Mouse (Mus musculus): ENCODE measurements around the gene Ppp1r9b.
"Not testable (repeated sequence)": the region's sequence is repeated elsewhere in the genome, so short reads cannot be mapped to it uniquely, and the experiment has no call there.

Ppp1r9b gene

DNA sequence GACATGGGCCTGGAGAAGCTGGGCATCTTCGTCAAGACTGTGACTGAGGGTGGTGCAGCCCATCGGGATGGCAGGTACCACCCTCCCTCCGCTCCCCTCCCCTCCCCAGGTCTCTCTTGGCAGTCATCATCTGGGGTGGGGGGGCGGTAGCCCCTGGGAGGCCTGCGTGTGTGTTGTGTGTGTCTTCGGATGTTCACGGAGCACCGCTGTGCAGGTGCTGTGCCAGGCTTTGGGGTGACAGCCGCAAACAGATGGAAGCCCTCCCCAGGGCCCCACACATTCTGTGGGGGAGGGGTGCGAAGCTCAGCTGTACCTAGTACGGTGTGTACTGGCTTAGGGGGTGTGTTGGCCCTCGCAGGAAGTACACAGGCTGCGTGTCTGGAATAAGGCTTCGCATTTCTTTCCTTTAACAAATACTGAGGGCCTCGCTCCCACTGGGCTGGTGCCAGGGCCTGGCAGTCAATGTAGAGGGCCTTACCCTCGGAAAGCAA lies 7.3 kb downstream of the Ppp1r9b start:
- DNase-seq (ENCODE audit: low spot score): no peak

DNA sequence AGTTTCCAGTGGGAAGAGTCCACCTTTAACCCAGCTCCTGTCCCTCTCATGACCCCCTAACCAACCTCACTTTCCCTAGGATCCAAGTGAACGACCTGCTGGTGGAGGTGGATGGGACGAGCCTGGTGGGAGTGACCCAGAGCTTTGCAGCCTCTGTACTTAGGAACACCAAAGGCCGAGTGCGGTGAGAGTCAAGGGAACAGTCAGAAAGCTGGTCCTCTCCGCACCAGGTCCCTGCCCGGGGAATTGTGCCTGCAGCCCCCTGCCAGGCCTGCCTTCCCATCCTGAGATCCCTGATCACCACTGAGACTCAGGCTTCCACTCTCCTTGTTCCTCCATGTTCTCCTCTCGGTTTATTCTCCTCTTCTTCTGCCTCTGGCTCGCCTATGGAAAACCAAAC lies 9.3 kb downstream of the Ppp1r9b start:
- no peak for DNase-seq (ENCODE audit: low spot score)

DNA sequence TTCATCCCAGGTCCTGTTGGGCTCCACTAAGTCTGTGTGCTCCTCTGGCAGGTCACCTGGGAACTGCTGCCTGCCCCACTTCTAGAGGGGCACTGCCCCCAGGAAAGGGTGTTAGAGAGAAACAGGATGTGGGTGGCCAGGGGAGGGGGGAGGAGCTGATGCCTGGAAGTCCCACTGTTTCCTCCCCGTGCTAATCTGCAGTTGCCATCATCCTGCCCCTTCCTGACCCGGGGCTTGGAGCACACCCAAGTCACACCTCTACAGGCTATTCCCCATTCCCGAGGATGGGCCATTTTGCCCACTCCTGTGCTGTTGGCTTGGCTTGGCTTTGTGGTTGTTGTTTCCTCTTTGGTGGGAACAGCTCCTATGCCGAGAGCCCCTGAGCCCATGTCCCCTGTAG lies 9.7 kb downstream of the Ppp1r9b start:
- DNase-seq (ENCODE audit: low spot score): no peak

DNA sequence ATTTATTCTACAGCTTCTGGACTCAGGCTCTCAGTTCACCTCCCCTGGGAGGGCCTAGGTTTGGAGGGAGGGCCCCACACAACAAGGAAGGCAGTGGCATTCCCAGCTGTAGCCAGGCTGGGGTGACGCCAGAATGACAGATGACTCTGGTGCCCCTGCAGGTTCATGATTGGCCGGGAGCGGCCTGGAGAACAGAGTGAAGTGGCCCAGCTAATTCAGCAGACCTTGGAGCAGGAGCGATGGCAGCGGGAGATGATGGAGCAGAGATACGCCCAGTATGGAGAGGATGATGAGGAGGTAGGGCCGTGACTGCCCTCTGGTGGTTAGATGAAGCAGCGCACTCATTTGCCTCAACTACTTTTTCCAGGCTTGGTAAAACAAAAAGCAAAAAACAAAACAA lies 10.2 kb downstream of the Ppp1r9b start:
- peak; percentile 68 for DNase-seq (ENCODE audit: low spot score)

DNA sequence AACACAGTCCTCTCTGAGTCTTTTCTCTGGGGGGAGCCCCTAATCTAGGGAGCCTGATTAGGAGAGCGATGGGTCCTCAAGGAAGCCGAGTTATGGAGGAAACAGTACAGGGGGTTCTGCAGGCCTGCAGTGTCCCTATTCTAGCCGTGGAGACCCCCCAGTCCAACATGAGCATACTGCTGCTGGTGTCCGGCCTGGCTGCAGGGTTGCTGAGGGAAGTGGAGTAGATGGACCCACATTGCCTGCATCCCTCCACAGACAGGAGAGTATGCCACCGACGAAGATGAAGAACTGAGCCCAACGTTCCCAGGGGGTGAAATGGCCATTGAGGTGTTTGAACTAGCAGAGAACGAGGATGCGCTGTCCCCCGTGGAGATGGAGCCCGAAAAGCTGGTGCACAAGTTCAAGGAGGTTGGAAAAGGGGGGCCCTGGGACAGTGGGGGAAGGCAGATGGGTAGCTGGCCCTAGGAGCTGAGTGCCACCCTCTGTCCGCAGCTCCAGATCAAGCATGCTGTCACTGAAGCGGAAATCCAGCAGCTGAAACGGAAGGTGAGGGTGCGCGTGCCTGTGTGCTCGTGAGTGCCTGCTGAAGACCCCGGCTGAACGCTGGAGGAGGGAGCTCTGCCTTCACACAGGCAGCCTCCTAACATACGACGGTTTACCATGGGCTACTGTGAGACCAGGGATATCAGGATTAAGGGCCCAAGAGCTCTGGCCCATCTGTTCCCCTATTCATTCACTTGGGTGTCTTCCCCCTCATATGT lies 10.9 kb downstream of the Ppp1r9b start:
- DNase-seq (ENCODE audit: low spot score): no peak

DNA sequence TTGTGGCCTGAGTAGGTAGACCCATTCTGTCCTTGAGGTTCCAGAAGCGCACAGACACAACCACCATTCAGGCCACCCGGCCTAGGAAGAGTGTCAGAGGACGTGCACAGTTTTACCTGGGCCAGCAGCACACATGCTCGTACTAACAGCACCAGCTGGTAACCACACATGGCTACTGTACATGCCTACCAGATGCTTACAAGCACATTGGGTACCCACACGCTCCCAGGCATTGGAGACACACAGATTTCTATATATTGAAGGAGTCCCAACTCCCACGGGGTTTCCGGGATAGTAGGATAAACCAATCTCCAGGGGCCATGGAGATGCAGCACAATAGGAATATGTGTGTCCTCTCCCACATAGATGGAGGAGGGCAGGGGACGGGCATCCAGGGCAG lies 11.9 kb downstream of the Ppp1r9b start:
- no peak for DNase-seq (ENCODE audit: low spot score)

DNA sequence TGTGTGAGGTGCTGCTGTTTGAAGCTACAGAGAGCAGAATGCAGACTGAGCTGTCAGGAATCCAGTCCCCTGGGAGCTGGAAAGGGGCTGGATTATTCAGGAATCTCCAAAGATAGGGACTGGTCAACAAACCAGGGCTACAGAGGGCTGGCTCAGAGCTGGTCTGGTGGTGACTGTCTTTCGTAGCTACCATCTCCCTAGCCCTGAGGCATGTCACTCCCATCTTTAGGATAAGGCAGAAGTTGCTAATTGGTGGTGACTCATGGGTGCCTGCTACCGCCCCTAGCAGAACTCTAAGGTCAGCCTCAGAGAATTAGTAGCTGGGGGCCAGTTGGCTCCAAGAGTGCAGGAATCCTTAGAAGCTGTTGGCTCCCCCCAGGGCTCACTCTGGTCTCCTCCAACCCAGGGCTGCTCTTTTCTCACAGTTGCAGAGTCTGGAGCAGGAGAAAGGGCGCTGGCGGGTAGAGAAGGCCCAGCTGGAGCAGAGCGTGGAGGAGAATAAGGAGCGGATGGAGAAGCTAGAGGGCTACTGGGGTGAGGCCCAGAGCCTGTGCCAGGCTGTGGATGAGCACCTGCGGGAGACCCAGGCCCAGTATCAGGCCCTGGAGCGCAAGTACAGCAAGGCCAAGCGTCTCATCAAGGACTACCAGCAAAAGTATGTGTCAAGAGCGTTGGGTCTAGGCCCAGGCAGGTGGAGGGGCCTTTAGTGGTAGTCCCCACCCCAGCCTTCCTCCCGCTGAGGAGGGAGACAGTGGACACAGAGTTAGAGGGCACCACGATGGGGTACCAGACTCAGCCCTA lies 13.5 kb downstream of the Ppp1r9b start:
- DNase-seq (ENCODE audit: low spot score): peak; percentile 39

DNA sequence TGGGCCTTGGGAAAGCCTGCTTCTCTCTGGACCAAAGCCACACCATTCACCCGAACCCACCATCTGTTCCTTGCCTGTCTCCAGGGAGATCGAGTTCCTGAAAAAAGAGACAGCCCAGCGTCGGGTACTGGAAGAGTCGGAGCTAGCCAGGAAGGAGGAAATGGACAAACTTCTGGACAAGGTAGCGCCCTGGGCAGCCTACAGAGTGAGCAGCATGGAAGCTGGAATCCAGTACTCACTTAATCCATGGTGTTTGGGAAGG lies 14.0 kb downstream of the Ppp1r9b start:
- DNase-seq (ENCODE audit: low spot score): no peak

DNA sequence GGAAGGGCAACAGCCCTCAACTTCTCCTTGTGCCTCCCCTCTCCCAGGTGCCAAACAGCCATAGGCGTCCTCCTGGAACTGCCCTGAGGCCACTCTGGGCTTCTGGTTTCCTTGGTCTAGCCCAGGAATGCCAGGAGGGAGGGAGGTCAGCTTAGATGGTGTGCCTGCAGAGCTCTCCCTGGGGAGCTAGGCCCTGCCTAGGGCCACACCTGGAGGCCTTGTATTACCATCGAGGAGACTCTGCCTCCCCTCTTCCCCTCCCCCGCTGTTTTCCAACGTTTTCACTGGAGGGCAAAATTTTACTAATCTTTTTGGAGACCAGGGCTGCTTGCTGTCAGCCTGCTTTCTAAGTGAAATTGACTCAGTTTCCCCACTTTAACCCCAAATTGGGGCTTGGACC lies 15.2 kb downstream of the Ppp1r9b start:
- DNase-seq (ENCODE audit: low spot score): no peak

DNA sequence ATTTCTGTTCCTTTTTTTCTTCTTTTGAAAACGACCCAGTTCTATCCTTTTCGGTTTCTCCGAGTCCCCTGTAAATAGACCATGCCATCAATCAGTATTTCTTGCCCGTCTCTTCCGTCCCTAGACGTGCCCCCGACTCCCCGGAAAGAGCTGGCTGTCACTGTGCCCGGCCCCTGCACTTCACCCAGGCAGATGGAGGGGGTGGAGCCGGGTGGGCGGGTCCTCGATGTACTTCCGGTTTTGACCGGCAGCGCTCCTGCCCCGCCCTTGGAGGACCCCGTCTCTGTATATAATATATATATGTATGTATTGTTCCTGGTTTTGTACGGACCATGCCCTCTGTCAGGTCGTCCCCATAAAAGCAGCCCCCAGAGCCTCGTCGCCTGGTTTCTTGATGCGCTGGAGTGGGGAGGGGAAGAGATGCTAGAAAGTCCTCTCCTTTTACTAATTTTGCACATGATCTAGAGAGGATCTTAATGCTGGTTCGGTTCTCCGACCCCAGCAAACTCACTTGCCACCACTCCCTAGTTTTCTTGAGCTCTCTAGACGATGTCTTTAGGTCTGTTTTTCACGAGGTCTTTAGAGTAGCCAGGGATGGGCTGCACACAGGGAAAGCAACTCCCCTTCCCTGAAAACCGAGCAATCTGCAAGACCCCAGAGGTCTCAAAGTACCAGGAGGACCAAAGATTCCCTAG lies 15.8 kb downstream of the Ppp1r9b start:
- no peak for DNase-seq (ENCODE audit: low spot score)

DNA sequence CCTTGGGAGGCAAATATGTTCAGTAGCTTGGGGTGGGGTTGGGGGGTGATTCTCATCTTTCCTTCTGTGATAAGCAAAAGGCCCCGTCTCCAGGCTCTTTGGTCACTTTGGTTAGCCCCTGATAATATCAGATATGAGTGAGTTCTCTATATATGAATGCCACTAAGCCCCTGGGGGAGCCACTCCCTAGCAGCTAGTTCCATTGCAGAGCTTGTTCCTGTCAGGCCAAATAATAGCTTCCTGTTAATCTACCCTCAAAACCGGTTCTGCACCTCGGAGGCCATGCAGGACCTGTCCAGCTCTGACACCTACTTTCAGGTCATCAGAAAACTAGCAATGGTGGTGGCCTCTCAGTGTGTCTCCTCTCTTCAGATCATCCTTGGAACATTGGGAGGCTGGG lies 16.6 kb downstream of the Ppp1r9b start:
- peak; percentile 35 for DNase-seq (ENCODE audit: low spot score)

DNA sequence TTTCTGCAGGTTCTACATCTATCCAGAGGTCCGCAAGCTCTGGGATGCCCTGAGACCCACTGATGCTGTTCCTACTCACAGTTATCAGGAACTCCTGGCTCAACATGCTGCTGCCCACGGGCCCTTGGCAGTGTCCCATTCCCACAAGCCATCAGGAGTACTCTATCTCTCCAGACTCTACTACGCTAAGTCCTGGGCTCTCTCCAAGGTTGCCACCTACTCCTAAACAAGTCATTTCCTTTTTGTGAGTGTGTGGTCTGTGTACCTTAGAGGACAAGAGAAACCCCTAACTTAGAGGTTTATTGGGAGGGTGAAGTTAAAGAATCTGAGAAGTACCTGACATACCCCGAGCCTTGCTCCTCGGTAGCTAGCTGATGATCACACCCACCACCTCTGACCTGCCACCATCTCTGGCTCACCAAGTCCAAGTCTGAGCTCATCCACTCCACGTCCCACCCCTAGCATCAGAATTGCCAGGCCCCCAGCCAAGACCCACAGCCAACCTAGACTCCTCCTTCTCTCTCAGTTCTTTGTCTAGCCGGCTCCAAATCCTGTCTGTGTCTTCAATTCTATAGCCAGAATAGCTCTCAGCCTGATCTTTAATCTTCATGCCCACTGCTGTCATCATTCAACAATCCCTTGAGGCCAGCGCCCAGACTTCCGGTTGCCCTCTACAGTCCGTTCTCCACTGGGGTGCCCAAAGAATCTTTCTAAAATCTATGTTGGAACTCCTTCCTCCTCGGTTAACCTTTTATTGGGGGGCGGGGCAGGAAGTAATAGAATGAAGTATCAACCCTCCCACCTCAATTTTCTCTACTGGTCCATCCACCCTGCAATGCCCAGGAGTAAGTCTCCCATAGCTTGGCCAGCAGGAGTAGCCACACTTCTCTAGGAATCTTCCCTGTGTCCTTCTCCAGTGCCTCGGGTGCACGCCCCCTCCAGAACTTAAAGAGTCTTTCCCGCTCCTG lies 18.1 kb downstream of the Ppp1r9b start:
- peak; percentile 81 for DNase-seq (ENCODE audit: low spot score)

DNA sequence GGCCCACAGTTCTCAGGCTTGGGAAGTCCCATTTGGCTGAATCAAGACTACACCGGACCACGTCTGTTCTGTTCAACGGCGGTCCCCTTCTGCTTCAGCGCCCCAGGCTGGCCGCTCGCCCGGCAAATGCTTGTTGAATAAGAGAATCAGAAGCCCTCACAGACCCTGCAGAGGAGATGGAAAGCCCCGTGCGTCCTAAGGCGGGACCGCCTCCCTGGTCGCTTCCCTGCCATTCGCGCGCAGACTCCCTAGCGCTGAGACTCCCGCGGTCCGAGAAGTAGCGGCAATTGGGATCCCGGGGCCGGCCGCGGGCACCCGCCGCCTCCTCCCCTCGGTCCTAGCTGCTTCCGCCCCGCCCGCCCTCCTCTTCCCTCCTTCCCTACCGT lies 18.8 kb downstream of the Ppp1r9b start, which contains the start of gene Samd14:
Gene Samd14 (plus strand): TSS at position 251 of the 386 bp plus-strand sequence.
- peak; percentile 70 for DNase-seq (ENCODE audit: low spot score)

DNA sequence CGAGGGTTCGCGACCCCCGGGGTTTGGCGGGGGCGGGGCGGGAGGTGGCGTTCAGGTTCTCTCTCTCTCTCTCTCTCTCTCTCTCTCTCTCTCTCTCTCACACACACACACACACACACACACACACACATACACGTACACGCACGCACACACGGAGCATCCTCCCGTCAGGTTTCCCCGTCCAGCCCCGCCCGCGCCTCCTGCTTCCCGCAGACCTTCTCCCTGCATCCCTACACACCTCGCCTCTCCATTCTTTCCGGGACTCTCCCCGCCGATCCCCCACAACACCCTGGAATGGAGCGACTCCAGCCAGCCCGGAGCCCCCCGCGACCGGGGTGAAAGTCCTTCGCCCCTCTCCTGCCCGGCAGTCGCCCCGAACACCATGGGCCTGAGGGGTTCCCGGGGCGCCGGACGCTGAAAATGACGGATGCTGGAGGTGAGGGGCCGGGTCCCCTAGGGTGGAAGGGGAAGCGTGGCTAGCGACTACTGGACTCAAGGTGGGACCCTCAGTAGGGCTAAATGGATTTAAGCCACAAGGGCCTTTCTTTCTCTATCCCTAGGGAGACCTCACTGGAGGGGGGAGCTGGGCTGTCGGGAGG lies 19.4 kb downstream of the Ppp1r9b start:
- DNase-seq (ENCODE audit: low spot score): no peak

DNA sequence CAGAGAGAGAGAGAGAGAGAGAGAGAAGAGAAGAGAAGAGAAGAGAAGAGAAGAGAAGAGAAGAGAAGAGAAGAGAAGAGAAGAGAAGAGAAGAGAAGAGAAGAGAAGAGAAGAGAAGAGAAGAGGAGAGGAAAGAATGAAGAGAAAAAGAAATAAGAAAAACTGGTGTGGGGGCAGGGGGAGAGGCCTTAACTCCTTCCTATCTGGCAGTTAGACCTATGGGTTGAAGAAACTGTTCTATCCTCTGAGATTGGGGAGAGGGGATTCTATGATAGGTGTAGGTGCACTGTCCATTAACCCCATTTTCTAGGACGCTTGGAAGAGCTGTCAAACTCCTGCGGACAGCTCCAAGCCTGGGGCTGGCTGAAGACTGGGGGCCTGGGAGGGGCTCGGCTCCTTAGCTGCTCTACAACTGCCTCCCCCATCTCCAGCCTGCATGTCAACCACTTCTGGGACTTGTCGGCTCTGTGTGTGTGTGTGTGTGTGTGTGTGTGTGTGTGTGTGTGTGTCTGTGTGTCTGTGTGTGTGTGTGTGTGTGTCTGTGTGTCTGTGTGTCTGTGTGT lies 20.1 kb downstream of the Ppp1r9b start:
- DNase-seq (ENCODE audit: low spot score): not testable (repeated sequence)

DNA sequence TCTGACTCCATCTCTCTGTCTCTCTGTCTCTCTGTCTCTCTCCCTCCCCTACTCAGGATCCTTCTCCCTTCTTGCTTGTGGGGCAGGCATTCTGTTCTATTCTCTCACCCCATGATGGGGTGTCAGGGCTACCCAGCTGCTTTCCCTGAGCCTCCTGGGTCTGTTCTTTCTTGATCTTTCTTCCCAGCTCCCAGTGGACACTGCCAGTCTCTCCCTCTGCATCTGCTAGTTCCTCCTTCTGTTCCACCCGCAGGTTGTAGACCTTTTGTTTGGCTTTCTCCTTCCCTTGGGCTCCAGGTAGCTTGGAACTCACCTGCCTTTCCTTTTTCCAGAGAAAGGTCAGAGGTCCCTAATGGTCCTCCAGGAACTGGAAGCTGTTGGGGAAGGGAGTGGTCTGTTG lies 20.6 kb downstream of the Ppp1r9b start:
- no peak for DNase-seq (ENCODE audit: low spot score)

DNA sequence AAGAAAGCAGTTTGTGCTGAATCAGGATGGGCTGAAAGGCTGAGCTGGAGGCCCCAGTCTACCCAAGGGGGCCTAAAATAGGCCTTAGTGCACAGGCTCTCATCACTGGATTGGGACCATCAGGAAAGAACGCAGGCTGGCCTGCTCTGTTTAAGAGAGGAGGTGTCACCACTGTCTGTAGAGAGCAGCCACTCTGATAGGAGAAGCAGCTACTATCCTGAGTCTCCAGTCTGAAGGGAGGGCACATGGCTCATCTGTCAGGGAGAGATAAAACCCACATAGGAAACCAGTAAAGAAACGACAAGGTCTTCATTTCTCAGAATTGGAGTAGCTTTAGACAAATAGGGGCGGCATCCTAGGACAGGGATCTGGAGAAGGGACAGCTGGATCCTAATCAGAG lies 21.2 kb downstream of the Ppp1r9b start:
- no peak for DNase-seq (ENCODE audit: low spot score)

DNA sequence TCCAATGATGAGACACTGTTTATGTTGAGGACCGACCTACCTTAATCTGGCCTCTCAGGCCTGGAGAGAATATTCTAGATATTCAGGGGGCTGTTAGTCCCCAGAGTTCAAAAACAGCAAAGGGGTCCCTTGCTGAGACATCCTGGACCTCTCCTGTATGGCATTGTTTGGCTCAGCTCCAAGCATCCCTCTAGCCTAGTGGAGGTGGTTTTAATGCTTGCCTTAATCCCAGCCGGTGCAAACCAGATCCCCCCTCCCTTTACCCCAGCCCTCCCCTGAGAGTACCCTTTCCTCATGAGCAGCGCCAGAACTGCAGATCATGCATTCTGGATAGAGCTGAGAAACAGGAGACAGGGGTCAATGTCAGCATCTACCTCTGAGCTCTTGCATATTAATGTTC lies 21.7 kb downstream of the Ppp1r9b start:
- no peak for DNase-seq (ENCODE audit: low spot score)

DNA sequence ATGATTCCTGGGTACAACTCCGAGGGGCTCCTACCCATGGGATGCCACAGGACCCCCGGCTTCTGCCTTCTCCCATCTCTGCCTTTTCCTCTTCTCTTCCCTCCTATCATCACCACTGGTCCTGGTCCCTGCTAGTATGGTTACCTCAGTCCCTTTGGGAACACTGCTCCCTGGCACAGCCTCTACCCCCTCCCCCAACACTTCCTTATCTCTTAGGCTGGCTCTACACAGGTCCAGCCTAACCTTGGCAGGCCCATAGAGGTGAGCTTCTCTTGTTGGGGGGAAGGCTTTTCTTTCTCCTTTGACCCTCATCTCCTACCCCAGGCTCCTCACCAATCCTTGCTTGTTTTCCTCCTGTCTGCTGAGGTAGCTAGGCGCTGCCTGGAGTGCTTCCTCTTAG lies 24.6 kb downstream of the Ppp1r9b start:
- DNase-seq (ENCODE audit: low spot score): no peak

DNA sequence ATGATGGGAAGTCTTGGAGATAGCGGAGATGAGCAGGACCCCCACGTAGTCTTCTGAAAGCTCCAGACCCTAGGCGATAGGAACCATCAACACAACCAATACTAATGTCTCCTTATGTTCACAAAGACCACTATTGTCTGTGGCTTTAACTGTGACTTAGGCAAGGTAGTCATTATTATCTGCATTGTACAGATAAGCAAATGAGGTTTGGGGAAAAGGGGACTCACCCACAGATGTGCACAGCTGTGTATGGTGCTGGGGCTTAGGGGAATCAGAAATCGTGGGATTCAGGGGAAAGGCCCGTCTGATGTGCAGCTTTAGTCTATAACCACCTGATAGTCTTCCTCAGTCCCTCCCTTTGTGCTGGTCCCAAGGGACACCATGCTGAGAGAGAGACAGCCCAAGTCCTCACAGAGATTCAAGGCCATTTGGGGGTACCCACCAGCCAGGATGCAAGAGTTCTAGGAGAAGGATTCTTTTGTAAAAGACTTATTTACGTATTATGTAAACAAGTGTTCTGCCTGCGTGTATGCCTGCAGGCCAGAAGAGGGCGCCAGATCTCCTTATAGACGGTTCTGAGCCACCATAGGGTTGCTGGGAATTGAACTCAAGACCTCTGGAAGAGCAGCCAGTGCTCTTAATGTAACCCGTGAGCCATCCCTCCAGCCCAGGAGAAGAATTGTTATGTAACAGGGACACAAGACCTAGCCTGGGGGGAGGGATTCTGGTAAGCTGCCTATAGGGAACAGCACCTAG lies 31.6 kb downstream of the Ppp1r9b start:
- DNase-seq (ENCODE audit: low spot score): no peak
